Mouse (Mus musculus) spleen, adult 2 months (tissue): Measurements from ENCODE around the gene Atp5d.

Experiments used
- CTCF ChIP-seq: fragments of 200-500 bp; IDR thresholded peaks from 2 replicates; pipeline ENCODE4 v1.5.1; 2011; ENCODE audit warnings: mild to moderate bottlenecking, inconsistent platforms; ENCODE audit not compliant: insufficient read depth, insufficient read length, insufficient replicate concordance; ENCODE audit errors: extremely low read depth
- POLR2A ChIP-seq: fragments of 200-500 bp; IDR thresholded peaks from 2 replicates; pipeline ENCODE4 v1.6.1; 2011; ENCODE audit warnings: low read depth, low read length, inconsistent platforms

DNA sequence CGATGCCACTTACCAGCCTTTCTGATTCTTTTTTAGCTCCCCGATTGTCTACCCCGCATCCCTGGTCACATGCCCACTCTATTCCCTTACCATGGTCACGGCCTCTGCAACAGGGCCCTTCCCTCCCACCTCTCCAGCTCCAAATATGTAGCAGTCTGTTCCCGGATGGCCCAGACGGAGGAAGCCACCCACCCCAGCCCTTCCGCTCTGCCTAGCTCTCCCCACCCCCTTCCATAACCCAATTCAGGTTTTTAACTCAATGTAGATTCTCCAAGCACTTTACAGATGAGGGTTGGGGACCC lies 18.3 kb downstream of the Atp5d start:
- no peak for TF ChIP-seq POLR2A
- TF ChIP-seq CTCF = no peak
